Mouse (Mus musculus): Measurements from ENCODE around the gene Ptges3l. TPM values are rescaled to one million over a fixed set of nuclear protein-coding genes. Genes with fewer than 3 reads are reported as not detected.
"Not testable (repeated sequence)": the region's sequence is repeated elsewhere in the genome, so short reads cannot be mapped to it uniquely, and the experiment has no call there.

Gene Ptges3l
- polyA plus RNA-seq, 1 experiment from 2014 or later, result 3.0 TPM

DNA sequence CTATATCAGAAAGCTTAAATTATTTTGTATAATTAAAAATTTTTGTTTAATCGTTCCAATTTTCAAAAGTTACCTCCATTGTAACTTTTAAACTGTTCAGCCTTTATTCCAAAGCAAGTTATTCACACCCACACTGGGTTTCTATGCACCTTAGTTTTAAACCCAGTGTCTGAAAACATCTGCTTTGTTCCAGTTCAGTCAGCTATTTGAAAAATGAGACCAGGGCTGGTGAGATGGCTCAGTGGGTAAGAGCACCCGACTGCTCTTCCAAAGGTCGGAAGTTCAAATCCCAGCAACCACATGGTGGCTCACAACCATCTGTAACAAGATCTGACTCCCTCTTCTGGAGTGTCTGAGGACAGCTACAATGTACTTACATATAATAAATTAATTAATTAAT lies 12.9 kb upstream of the Ptges3l start:
- 53% methylated on average over 3 of the region's 3 CpGs for WGBS
- not testable (repeated sequence) for H3K4me1 ChIP-seq; H3K4me2 ChIP-seq (replicated peaks); H3K27me3 ChIP-seq; H3K4me3 ChIP-seq; H3K27ac ChIP-seq; ATAC-seq (ENCODE audit: low FRiP score); H3K9ac ChIP-seq; H3K9me3 ChIP-seq (replicated peaks)
- H3K36me3 ChIP-seq, result peaks cover 28% of the 10 kb centered on the region

DNA sequence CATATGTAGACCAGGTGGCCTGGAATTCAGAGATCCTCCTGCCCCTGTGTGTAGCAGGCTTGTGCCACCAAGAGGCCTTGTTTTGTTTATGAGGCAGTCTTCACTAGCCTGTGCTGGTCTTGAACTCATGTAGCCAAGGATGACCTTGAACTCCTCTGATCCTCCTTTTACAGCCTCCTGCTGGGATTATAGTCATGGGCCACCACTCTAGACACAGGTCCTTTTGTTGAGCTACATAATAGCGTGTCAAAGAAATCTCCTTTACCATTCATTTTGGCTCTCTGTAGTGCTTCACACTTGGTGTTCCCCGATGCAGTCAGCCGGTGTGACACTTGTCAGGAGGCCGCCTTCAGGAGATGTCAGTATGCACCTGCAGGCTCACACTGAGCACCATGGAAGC lies 11.8 kb upstream of the Ptges3l start:
- no peaks in the 10 kb centered on the region for H3K4me1 ChIP-seq
- no peaks in the 10 kb centered on the region for H3K27me3 ChIP-seq
- peaks cover 36% of the 10 kb centered on the region for H3K36me3 ChIP-seq
- no peaks in the 10 kb centered on the region for H3K9me3 ChIP-seq (replicated peaks)
- 48% methylated on average over 4 of the region's 4 CpGs for WGBS
- no peak overlapping the region for H3K27ac ChIP-seq
- no peak overlapping the region for H3K4me3 ChIP-seq
- no peak overlapping the region for H3K9ac ChIP-seq
- H3K4me2 ChIP-seq (replicated peaks), result no peak overlapping the region
- ATAC-seq (ENCODE audit: low FRiP score), result no peak

DNA sequence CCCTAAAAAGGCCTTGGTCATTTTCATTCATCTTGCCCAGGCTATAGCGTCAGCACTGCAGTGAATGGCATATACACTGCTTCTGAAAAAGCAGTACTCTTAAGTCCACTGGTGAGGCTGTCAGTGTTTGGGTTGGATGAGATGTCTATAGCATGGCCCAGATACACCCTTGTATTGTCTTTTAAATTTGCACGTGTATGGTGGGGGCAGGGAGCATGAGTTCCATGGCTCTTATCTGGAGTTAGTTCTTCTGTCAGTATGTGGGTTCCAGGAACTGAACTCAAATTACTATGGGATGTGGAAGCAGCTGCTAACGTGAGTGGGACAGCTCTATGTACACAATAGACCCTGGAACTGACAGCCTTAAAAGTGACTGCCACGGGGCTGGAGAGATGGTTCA lies 10.7 kb upstream of the Ptges3l start:
- Histone ChIP-seq H3K4me1 (no peaks in the 10 kb centered on the region), H3K27me3 (no peaks in the 10 kb centered on the region), H3K9ac (no peak overlapping the region), H3K4me2 (replicated peaks) (no peak overlapping the region), H3K36me3 (peaks cover 47% of the 10 kb centered on the region), H3K4me3 (no peak overlapping the region), H3K27ac (no peak overlapping the region), H3K9me3 (replicated peaks) (no peaks in the 10 kb centered on the region)
- no peak for ATAC-seq (ENCODE audit: low FRiP score)
- 89% methylated on average over 4 of the region's 4 CpGs for WGBS

DNA sequence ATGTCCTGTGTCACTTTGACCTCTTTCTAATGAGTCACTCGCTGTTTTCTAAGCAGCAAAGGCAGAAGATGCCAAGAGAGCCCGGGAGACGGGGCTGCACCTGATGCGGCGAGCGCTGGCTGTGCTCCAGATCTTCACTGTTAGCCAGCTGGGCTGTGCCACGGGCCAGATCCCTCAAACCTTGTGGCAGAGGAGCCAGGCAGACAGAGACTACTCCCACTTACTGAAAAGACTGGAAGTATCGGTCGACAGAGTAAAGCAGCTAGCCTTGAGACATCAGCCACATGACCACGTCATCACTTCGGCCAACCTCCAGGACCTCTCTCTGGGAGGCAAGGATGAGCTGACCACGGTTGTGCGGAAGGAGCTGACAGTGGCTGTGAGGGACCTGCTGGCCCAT lies 8.3 kb upstream of the Ptges3l start:
- ATAC-seq (ENCODE audit: low FRiP score), result no peak
- Histone ChIP-seq H3K9ac (no peak overlapping the region), H3K4me3 (no peak overlapping the region), H3K36me3 (peaks cover 67% of the 10 kb centered on the region), H3K4me1 (no peaks in the 10 kb centered on the region), H3K27me3 (no peaks in the 10 kb centered on the region), H3K27ac (no peak overlapping the region), H3K4me2 (replicated peaks) (no peak overlapping the region), H3K9me3 (replicated peaks) (no peaks in the 10 kb centered on the region)
- 93% methylated on average over 13 of the region's 13 CpGs for WGBS

DNA sequence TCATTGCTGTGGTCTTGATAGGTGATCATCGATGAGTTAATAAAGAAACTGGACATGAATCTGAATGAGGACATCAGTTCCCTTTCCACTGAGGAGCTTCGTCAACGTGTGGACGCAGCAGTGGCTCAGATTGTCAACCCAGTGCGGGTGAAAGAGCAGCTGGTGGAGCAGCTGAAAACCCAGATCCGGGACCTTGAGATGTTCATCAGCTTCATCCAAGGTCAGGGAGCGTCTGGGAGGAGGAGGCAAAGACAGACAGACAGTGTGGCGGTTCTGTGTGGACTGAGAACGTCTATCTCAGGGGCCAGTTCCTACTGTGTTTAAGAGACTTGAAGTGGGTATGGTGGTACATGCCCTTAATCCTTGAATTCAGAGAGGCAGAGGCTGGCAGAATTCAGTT lies 6.2 kb upstream of the Ptges3l start:
- ATAC-seq (ENCODE audit: low FRiP score), result no peak
- H3K9ac ChIP-seq, result no peak overlapping the region
- no peaks in the 10 kb centered on the region for H3K9me3 ChIP-seq (replicated peaks)
- no peak overlapping the region for H3K4me3 ChIP-seq
- H3K27ac ChIP-seq, result no peak overlapping the region
- no peak overlapping the region for H3K4me2 ChIP-seq (replicated peaks)
- H3K36me3 ChIP-seq, result peaks cover 67% of the 10 kb centered on the region
- H3K27me3 ChIP-seq, result no peaks in the 10 kb centered on the region
- WGBS, result 93% methylated on average over 9 of the region's 9 CpGs
- peaks cover 8% of the 10 kb centered on the region for H3K4me1 ChIP-seq

DNA sequence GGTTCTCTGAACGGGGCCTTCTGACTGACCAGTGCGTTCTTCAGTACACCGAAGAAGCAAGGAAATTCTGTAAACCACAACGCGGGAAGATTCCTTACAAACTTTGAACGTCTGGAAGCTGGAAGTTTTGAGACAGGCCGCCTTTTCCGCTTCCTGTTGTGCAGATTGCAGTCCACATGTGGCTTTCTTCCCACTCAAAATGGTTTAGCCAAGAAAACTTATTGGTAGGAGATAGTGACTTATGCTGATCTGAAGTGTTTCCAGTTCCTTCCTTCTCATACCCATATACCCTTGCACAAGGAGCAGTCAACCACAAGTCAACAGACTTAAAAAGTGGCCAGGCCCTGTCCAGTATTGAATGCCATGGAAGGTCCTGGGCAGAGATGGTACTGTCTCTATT lies 1.0 kb upstream of the Ptges3l start:
- ATAC-seq (ENCODE audit: low FRiP score), result no peak
- Histone ChIP-seq H3K9me3 (replicated peaks) (no peaks in the 10 kb centered on the region), H3K36me3 (peaks cover 23% of the 10 kb centered on the region), H3K27ac (no peak overlapping the region), H3K4me3 (peak overlapping the region; percentile 91), H3K4me2 (replicated peaks) (peak overlapping the region; percentile 92), H3K27me3 (0 out of 2 replicates have a peak, but pooled peaks cover 4% of the 10 kb centered on the region), H3K9ac (peak overlapping the region; percentile 73), H3K4me1 (peaks cover 26% of the 10 kb centered on the region)
- WGBS, result 70% methylated on average over 8 of the region's 8 CpGs

DNA sequence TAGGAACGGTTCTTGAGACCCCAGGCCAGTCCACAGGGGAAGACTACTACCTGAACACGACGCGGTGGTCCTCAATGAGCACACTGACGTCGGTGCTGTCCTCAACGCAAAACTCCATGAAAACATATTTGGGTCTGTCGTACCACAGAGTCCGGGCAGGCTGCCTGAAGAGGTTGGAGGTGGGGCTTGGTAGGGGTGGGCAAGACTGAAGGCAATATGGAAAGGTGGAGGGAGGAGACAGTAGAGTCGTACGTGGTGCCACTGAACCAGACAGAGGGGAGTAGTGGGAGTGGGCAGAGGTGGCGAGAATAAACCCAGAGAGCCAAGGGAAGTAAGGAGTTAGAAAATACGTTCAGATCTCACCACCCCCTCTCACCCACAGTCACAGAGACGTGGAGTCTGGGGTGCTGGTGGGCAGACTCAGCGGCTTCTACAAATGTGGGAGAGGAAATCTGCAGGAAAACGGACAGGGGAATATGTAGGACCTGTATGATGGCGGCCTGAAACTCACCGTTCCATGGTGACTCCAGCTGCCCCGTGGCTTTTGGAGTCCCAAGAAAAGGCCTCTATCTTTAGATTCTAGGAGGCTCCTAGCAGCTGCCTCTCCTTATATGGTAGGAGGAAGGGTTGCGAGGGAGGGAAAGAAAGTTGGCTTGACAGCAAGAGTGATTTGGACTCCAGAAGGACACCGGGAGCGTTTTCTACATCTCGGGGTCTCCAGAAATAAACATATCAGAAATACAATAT lies 855 bp downstream of the Ptges3l start, which contains the start of gene Gm27029:
TSS of gene Gm27029 (minus strand) at position 692 of the 747 bp plus-strand sequence.
- 6% methylated on average over 23 of the region's 23 CpGs for WGBS

DNA sequence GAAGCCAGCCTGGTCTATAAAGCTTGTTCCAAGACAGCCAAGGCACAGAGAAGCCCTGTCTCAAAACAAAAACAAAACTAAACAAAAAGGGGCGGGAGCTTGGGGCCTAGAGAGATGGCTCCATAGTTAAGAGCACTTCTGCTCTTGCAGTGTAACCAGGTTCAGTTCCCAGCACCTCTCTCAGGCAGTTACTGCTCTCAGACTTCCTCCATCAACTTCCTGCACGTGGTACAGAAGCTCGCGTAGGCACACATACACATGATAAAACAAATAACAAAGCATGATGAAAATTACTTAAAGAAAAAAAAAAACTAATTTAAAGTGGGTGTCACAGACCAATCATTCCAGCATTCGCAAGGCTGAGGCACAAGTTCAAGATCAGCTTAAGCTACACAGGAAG lies 5.0 kb downstream of the Ptges3l start:
- WGBS, result 89% methylated on average over 5 of the region's 5 CpGs
- Histone ChIP-seq H3K4me1 (peaks cover 17% of the 10 kb centered on the region), H3K4me2 (replicated peaks) (no peak overlapping the region), H3K36me3 (no peaks in the 10 kb centered on the region), H3K9me3 (replicated peaks) (no peaks in the 10 kb centered on the region), H3K27me3 (0 out of 2 replicates have a peak, but pooled peaks cover 4% of the 10 kb centered on the region), H3K27ac (no peak overlapping the region), H3K4me3 (no peak overlapping the region), H3K9ac (no peak overlapping the region)
- ATAC-seq (ENCODE audit: low FRiP score), result no peak

More for the DNA sequence above, 855 bp downstream of the Ptges3l start, which contains the start of gene Gm27029:
- H3K4me2 ChIP-seq (replicated peaks), result peak within 1 kb of the TSS; percentile 92
- no peaks in the 10 kb centered on the region for H3K9me3 ChIP-seq (replicated peaks)
- peaks cover 26% of the 10 kb centered on the region for H3K4me1 ChIP-seq
- H3K4me3 ChIP-seq, result peak within 1 kb of the TSS; percentile 91
- H3K27ac ChIP-seq, result peak within 1 kb of the TSS; percentile 91
- H3K27me3 ChIP-seq, result 0 out of 2 replicates have a peak, but pooled peaks cover 4% of the 10 kb centered on the region
- ATAC-seq (ENCODE audit: low FRiP score), result peak; percentile 54
- peak within 1 kb of the TSS; percentile 73 for H3K9ac ChIP-seq
- peaks cover 5% of the 10 kb centered on the region for H3K36me3 ChIP-seq

DNA sequence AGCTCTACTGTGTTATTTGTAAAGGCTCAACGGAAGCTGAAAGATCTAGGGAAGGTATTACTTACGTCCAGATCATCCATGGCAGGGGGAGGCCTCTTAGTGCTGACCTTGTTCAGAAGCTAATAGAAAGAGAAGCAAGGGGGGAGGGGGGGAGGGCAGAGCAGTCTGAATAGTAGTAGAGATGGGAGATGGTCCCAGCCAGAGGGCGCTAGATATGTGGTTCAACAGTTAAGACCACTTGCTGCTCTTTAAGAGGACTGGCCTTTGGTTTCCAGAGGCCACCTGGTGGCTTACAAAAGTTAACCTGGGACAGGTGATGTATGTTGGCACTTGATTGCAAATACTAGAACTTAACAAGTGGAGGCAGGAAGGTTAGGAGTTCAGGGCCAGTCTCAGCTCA lies 5.5 kb downstream of the Ptges3l start:
- Histone ChIP-seq H3K27ac (no peak overlapping the region), H3K4me2 (replicated peaks) (no peak overlapping the region), H3K9me3 (replicated peaks) (no peaks in the 10 kb centered on the region), H3K4me3 (no peak overlapping the region), H3K27me3 (0 out of 2 replicates have a peak, but pooled peaks cover 4% of the 10 kb centered on the region), H3K9ac (no peak overlapping the region), H3K36me3 (no peaks in the 10 kb centered on the region), H3K4me1 (peaks cover 17% of the 10 kb centered on the region)
- 18% methylated on average over 3 of the region's 3 CpGs for WGBS
- ATAC-seq (ENCODE audit: low FRiP score), result no peak

DNA sequence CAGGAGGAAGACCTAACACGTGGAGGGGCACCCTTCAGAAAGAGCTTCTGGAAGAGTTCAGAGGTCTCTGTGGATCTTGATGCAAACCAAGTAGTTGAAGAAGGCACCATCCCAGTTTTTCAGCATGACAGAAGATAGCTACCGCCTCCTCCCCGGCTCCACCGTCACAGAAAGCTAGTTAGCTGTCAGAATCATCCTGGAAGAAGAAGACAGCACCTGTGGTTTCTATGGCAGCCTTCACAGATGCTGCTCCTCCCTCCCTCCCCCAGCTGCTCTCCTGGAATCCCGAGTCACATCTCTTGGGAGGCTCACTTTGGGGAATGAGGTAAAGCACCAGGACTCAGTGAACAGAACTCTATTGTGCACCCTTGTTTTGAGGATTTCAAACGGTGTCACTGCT lies 6.1 kb downstream of the Ptges3l start:
- H3K4me3 ChIP-seq, result no peak overlapping the region

DNA sequence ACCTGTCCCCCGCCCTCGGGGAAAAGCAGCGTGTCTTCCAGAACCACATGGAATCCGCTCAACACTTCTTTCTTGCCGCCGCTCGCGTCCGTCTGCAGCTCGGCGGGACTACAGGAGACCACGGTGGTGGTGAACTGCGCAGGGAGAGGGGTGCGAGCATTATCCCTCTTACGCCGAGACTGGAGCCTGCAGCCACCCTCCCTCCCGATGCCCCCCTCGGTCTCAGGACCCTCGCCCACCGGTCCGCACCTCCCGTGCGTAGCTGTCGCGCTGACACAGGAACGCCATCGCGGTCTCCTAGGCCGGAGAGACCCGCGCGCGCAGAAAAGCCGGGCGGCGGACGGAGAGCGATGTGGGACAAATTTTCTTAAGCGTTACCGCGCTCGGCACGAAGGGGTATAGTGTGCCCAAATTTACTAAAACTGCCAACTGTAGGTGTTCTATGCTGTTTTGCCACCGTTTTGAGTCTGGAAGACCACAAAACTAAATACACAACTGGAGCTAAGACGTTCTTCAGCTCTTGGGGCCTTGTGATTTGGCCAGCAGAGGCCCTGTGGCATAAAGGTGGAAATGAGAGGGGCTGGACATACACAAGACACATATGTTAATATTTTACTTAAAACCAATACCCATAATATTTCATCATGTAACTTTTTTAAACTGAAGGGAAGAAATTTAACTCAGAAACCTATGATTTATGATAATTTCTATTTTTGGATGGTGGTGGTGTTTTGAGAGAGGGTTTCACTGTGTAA lies 7.9 kb downstream of the Ptges3l start, which contains the start of gene Aarsd1:
TSS of gene Aarsd1 (minus strand) at position 515 of the 755 bp plus-strand sequence.
- Histone ChIP-seq H3K4me2 (replicated peaks) (peak within 1 kb of the TSS; percentile 70), H3K9ac (peak within 1 kb of the TSS; percentile 87), H3K4me3 (peak within 1 kb of the TSS; percentile 87), H3K27ac (peak within 1 kb of the TSS; percentile 86), H3K9me3 (replicated peaks) (no peaks in the 10 kb centered on the region), H3K36me3 (peaks cover 16% of the 10 kb centered on the region), H3K4me1 (peaks cover 6% of the 10 kb centered on the region), H3K27me3 (no peaks in the 10 kb centered on the region)
- WGBS, result under 1% methylated on average over 45 of the region's 45 CpGs
- peak; percentile 79 for ATAC-seq (ENCODE audit: low FRiP score)

More for the DNA sequence above, 6.1 kb downstream of the Ptges3l start:
- Histone ChIP-seq H3K9ac (no peak overlapping the region), H3K27ac (no peak overlapping the region), H3K27me3 (0 out of 2 replicates have a peak, but pooled peaks cover 4% of the 10 kb centered on the region), H3K4me1 (peaks cover 11% of the 10 kb centered on the region), H3K4me2 (replicated peaks) (no peak overlapping the region), H3K9me3 (replicated peaks) (no peaks in the 10 kb centered on the region), H3K36me3 (no peaks in the 10 kb centered on the region)
- 57% methylated on average over 6 of the region's 6 CpGs for WGBS
- ATAC-seq (ENCODE audit: low FRiP score), result no peak

DNA sequence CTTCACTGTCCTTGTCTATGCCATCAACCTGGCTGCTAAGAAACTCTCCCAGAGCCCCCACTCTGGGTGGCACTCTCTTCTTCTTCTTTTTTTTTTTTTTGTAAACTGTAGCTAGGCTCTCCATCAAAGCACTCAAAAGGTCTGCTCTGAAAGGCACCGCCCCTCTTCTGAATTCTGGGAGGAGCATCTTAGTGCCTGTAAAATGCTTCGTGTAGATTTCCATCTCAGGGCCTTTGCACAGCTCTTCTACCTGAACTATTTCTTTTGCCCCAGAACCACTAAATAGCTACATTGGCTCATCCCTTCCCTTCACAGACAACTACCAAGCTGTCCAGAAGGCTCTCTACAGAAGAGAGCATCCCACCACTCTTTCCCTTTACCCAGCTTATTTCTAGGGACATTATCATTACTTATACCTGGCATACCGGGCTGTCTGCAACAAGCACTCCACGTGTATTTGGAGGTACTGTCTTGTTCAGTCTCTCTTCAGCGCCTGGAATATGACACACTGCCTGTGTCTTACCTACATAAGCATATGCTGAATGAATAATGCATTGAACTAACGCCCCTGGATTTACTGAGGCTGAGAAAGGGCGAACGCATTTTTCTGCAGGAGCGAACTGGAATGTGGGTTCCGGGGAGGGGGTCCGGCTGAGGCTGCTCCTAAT lies 8.6 kb downstream of the Ptges3l start:
- peak; percentile 55 for ATAC-seq (ENCODE audit: low FRiP score)
- 3% methylated on average over 11 of the region's 11 CpGs for WGBS
- Histone ChIP-seq H3K9me3 (replicated peaks) (no peaks in the 10 kb centered on the region), H3K9ac (peak overlapping the region; percentile 87), H3K4me2 (replicated peaks) (peak overlapping the region; percentile 70), H3K27ac (peak overlapping the region; percentile 86), H3K4me3 (peak overlapping the region; percentile 87), H3K4me1 (peaks cover 6% of the 10 kb centered on the region), H3K27me3 (no peaks in the 10 kb centered on the region), H3K36me3 (peaks cover 23% of the 10 kb centered on the region)
